Mouse (Mus musculus) brain, embryonic 14.5 days (tissue): Measurements from ENCODE around the gene Btg3. TPM values are rescaled to one million over a fixed set of nuclear protein-coding genes. Genes with fewer than 3 reads are reported as not detected.
"Not testable (repeated sequence)": the region's sequence is repeated elsewhere in the genome, so short reads cannot be mapped to it uniquely, and the experiment has no call there.

Experiments
- DNase-seq: peaks from one replicate; pipeline ENCODE4 v3.0.0-alpha.2; 2011; ENCODE audit warnings: low read depth
- CTCF ChIP-seq: fragments of 200-500 bp; IDR thresholded peaks from 2 replicates; pipeline ENCODE4 v1.5.1; 2012; ENCODE audit warnings: inconsistent platforms, mild to moderate bottlenecking, moderate library complexity, borderline replicate concordance; ENCODE audit not compliant: insufficient read depth, insufficient read length; ENCODE audit errors: extremely low read depth
- POLR2A ChIP-seq: fragments of 200-500 bp; IDR thresholded peaks from 2 replicates; pipeline ENCODE4 v1.6.1; 2012; ENCODE audit warnings: mild to moderate bottlenecking, inconsistent platforms, borderline replicate concordance; ENCODE audit not compliant: poor library complexity, insufficient read depth, insufficient read length, severe bottlenecking; ENCODE audit errors: extremely low read depth
- polyA plus RNA-seq: library from polyadenylated mRNA; depleted of rRNA; stranded (reverse); fragments of >200 nt; gene quantifications from 2 replicates; pipeline ENCODE4 v1.2.3, GENCODE M21; 2012

Btg3 gene
- polyA plus RNA-seq, 1 experiment: 8.2 TPM

DNA sequence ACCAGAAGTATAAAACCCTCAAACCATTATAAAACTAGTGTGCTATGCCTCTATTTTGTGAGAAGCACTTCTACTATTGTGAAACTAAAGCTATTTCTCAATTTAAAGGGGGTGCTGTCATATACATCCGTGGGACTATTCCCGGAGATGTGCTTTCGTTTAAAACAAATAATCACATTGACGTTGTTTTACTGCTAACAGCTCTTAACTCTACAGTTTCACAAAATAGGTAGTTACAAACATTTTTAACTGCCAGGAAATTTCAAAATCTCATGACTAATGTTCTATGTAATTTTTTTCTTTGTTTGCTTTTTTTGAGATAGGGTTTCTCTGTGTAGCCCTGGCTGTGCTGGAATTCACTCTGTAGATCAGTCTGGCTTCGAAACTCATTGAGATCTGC, 1.5 kb upstream of the Btg3 start:
- no peak for DNase-seq
- TF ChIP-seq POLR2A: no peak
- no peak for TF ChIP-seq CTCF

DNA sequence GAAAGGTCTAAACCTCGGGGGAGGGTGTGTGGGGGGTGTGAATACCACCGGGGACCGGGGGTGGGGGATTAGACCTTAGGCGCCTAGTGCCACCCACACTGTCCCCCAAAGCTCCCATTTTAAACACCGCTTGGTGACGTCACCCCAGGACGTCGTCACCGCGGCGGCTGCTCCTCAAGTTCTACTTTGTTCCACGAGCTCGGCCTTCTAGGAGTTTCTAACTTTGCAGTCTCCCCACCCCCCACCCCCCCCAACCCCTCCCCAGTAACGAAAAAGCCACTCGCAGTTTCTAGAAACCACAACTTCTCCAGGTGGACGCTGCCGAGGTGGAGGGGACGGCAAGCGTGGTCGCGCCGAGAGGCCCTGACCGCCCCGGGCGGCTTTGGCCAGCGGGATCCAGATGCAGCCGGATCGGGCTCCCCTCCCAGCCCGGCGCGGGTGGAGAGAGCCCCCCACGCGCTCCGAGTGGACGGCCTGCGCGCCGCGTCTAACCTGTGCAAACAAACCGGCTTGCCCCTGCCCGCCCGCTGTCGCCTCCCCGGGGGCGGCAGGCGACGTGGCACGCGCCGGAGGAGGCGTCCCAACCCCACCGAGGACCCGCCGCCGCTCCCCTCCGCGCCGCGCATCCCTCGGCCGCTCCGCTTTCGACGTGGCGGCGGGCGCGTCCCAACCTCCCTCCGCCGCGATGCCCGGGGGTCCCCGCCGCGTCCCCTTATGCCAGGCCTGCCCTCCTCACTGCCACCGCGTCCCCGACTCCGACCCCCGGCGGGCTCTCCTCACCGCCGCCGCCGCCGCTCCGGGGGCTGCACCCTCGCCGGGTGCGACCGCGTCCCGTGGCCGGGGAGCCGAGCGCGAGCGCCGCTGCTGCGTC, 936 bp downstream of the Btg3 start:
- TF ChIP-seq CTCF (no peak), POLR2A (no peak)

DNA sequence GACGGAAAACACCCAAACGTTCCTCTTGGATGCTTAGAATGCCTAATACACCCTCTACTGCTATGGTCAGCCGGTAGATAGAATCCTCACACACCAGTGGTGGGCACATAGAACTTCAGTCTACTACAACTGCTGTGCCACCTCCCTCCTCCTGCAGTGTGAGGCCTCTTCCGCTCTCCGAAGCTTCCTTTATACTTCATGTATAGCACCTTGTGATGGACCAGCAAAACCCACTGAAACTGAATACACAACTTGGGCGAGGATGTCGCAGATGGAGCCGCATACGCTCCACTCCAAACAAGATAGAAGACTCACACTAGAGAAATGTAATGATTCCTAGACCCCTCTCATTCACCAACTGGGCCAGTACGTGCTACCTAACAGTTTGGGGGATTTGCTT, 1.8 kb downstream of the Btg3 start:
- TF ChIP-seq POLR2A (no peak), CTCF (no peak)
- DNase-seq: peak; percentile 44

More for the DNA sequence above, 936 bp downstream of the Btg3 start:
- DNase-seq: peak; percentile 69

DNA sequence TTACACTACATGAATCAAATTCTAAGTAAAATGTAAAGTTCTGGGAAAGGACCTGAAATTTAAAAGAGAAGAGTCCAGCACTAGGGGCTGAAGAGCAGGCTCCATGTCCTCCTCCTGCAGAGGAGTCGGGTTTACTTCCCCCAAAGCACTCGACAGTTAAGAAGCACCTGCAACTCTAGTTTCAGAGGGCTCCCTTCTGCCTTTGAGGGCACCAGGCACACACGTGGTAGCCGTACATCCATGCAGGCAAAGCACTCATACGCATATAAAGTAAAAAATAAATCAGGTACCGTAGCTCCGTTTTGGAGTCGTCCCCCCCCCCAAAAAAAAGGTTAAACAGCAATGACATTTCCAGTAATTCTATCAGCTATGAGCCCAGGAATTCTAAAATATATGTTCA, 3.2 kb downstream of the Btg3 start:
- TF ChIP-seq CTCF: no peak
- no peak for TF ChIP-seq POLR2A
- no peak for DNase-seq

DNA sequence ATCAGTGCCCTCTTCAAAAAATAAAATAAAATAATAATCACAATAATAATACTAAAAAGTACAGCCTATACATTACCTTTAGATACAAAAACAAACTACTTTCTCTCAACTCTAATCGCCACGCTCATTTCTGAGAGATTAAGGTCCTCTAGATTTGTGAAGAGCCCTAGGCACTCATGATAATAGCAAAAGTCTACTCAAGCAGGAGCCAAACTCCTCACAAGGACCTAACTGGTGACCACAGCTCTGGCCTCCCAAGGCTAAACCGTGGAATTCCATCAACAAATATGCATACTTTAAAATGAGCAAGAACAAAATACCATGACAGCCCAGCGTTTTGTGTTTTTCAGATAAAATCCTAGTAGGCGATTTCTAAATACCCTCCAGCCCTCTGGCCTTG, 4.2 kb downstream of the Btg3 start:
- DNase-seq: no peak
- TF ChIP-seq POLR2A (no peak), CTCF (no peak)

DNA sequence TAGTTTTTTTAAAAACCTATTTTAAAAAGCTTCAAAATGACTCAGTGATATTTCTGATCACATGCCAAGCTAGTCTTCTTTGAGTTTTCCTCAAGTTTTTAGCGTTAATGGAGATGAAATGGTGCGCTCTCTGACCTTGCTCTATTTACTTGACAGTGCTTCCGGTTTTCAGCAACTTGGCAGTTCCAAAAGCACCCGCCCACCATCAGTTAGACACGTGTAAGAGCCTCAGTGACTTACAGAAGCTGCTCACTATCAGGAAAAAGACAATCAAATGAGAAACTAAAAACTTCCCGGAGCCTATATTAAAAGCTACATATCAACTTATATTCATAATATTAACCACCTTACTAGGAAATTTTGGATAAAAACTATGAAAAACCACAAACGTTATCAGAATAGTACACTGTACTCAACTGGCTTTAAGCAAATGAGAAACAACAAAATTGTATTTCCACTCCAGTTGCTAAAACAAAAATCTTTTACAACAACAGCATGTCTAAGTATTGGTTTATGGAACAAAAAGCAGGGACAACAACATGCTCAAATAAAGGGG, 5.4 kb downstream of the Btg3 start:
- no peak for TF ChIP-seq CTCF
- no peak for TF ChIP-seq POLR2A
- no peak for DNase-seq

DNA sequence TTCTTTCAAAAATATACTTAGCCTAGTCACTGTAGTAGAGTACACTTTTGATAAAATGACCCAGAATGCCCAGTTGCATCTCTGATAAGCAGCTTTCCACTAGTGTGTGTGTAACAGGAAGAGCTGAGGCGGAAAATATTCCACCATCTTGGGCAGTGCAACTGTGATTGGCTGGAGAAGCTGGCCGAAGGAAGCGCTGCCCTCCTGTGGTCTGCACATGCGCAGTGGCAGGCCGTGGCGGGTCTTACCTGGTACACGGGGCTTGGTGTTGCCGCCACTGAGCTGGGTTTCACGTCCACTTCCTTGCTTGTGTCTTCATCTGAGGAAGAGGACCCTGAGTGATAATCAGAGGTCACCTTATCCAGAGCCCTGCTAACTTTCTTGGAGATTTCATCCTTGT, 12.4 kb downstream of the Btg3 start:
- not testable (repeated sequence) for DNase-seq

DNA sequence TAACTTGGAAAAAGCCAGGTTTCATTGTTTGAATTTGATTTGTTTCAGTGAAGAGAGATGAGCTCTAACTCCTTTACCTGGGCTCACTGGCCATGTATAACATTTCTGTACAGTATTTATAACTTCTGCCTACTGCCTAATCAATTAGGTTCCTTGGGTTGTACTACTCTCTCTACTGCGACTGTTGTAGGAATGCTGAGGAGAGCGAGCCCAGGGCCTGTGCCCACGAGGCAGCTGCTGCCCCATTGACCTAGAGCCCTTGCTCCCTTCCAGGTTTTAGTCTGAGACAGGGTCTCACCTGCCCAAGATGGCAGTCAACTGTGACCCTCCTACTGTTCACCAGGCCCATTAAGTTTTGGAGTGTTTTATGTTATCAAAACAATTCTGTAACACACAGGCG, 15.5 kb downstream of the Btg3 start:
- DNase-seq: no peak
- no peak for TF ChIP-seq CTCF
- no peak for TF ChIP-seq POLR2A

DNA sequence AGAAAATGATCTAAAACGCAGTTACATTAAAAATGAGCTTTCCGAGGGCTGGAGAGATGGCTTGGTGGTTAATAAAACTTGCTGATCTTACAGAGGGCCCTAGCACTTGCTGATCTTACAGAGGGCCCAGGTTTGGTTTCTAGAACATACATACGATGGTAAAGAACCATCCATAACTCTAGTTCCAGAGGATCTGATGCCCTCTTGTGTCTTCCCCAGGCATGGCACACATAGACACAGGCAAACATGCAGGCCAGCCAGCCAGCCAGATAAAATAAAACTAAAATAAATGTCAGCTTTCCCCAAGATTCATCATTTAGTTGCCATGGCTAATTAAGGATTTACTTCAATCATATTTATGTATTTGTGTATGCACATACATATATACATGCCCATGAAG, 19.2 kb downstream of the Btg3 start:
- peak; percentile 35; the same call in 1 of the 2 replicates for TF ChIP-seq CTCF
- TF ChIP-seq POLR2A: no peak
- DNase-seq: no peak

DNA sequence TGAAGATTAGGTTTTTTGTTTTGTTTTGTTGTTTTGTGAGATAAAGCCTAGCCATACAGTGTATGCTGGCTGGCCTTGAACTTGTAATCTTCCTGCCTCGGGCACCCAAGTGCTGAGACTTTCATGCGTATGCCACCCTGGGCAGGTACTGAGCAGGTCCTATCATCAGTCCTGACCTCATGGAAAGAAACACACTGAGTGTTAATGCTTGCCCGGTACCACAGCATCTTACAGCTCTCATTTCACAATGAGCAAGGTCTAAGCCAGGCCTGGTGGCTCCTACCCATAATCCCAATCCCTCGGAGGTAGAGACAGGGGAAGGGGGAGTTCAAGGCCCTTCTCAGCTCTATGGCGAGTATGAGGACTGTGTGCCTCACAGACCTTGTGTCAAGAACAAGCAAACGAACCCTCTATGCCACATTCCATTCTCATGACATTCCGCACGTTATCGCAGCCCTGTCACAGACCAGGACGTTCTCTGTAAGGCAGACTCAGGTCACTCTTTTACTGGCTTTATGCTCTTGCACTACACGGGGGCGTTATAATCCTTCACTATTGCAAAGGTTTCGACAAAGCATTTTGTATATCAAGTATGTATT, 29.6 kb downstream of the Btg3 start:
- TF ChIP-seq POLR2A: no peak
- TF ChIP-seq CTCF: no peak
- no peak for DNase-seq

DNA sequence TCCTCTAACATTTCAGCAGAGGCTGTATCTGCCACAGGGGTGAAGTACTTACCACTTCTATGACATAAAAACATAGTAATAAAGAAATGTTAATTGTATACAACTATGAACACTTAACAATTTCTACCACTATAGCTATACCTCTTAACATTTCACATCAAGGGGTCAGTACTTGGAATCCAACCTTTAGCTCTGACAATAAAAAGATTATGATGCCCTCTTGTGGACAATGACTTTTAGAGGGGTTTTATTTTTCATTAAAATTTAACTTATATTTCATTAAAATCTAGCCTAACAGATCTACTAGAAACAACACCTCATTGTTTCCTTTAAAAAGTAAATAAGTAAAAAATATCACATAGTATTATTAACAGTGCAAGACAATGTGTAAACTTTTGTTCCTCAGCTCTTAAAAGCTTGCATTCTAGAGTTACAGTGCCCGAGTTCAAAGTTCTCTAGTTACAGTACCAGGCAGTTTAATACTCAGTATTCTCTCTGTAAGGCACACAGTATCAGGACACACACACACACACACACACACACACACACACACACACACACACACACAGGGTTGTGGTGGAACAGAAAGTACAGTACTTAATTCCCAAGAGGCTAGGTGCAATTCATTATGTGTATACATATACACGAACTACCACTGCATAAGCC, 30.2 kb downstream of the Btg3 start:
- TF ChIP-seq CTCF: no peak
- no peak for TF ChIP-seq POLR2A
- peak; percentile 16 for DNase-seq

DNA sequence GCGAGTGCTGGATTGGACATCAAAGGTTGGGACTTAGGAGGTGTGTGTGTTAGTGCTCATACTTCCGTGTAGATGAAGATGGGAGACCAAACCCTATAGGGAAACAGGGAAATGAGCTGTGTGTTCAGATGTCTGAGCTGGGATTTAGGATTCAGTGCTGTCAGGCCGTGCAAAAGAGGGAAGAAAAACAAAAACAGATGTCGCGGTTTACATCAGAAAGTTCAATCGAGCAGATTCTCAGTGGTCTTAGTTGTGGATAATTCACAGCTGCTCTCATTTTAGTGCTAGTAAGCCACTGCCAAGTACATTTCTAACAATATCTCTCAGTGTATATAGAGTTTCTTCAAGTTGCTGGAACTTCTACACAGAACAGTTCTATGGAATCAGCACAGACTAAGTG, 33.2 kb downstream of the Btg3 start:
- no peak for DNase-seq
- TF ChIP-seq CTCF (no peak), POLR2A (no peak)

DNA sequence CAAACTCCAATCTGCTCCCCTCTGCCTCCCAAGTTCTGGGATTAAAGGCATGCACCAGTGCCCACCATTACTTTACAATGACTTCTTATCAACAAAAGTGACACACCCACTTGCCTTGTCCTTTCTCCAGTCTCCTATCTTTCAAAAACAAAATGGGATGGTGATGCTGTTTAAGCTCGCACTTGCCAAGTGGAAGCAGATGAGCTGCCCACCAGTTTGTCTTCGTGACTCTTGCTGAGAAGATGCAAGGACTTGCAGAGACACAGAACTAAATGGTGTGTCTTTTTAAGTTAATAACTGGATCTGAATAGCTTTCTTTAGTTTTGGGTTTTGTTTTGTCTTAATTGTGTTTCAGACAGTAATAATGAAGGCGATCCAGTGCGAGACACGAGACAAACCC, 34.2 kb downstream of the Btg3 start:
- no peak for DNase-seq
- TF ChIP-seq CTCF: no peak
- no peak for TF ChIP-seq POLR2A
